8 mouse cellular contexts compared by ENCODE assay signal in genomic region chr19:32756900-32757725, GRCm38 (mm10). TPM values are rescaled to one million over a fixed set of nuclear protein-coding genes. Genes with fewer than 3 reads are reported as not detected.
DNase-seq lines count a peak whose midpoint lies in the region; ATAC-seq and TF ChIP-seq lines count a peak whose summit lies in the region.

Gene Pten, plus strand, starts transcription at chr19:32757497.

- no peaks in the 10 kb centered on the region for H3K9me3 ChIP-seq in forebrain, postnatal 0 days (ENCODE audit: low read length)
- no peaks in the 10 kb centered on the region for H3K9me3 ChIP-seq in lung, embryonic 14.5 days (ENCODE audit: low read depth, low read length)

- H3K27ac ChIP-seq in cerebellum, adult 2 months (ENCODE audit: insufficient read depth, low read length): peak within 1 kb of the TSS; percentile 86
- peak within 1 kb of the TSS; percentile 99 for H3K27ac ChIP-seq in forebrain, postnatal 0 days (ENCODE audit: low read depth, low read length)
- H3K27ac ChIP-seq in lung, embryonic 14.5 days (ENCODE audit: low read depth): peak within 1 kb of the TSS; percentile 99

- H3K27me3 ChIP-seq in cerebellum, adult 2 months (ENCODE audit: control insufficient read depth, insufficient read depth, low read length): no peaks in the 10 kb centered on the region
- no peaks in the 10 kb centered on the region for H3K27me3 ChIP-seq in forebrain, postnatal 0 days (ENCODE audit: insufficient read depth, low read length)
- no peaks in the 10 kb centered on the region for H3K27me3 ChIP-seq in lung, embryonic 14.5 days (ENCODE audit: insufficient read depth, low read length)

- no peak for TF ChIP-seq CTCF in cerebellum, adult 2 months (IDR thresholded peaks at IDR 0.05; ENCODE audit: borderline replicate concordance, insufficient read depth, low read depth, low read length)
- no peak for TF ChIP-seq CTCF in forebrain, postnatal 0 days (IDR thresholded peaks at IDR 0.05; ENCODE audit: low read depth)
- TF ChIP-seq CTCF in lung, embryonic 14.5 days (IDR thresholded peaks at IDR 0.05; ENCODE audit: low read depth): peak; percentile 1; the same call in 1 of the 2 replicates

- peak; percentile 78 for TF ChIP-seq POLR2A in cerebellum, adult 2 months (IDR thresholded peaks at IDR 0.05; ENCODE audit: borderline replicate concordance, insufficient read depth, low read length)

- peak; percentile 67 for DNase-seq in MEL-GATA-1-ER (ENCODE audit: extremely low read depth, low read depth)
- DNase-seq in cerebellum, adult 2 months: peak; percentile 97 to 98
- peak; percentile 98 for DNase-seq in forebrain, postnatal 0 days
- DNase-seq in heart, postnatal 36 days: peak; percentile 97 to 98
- peak; percentile 90 to 96 for DNase-seq in layer of hippocampus, adult 8-10 months (ENCODE audit: low spot score in 2 of 2)
- peak; percentile 97 for DNase-seq in lung, embryonic 14.5 days
- peak; percentile 95 for DNase-seq in testis, postnatal 14 days (ENCODE audit: low spot score)

- H3K9ac ChIP-seq in forebrain, postnatal 0 days: peak within 1 kb of the TSS; percentile 97
- H3K9ac ChIP-seq in lung, embryonic 14.5 days: peak within 1 kb of the TSS; percentile 97

- H3K36me3 ChIP-seq in forebrain, postnatal 0 days (ENCODE audit: insufficient read depth): no peaks in the 10 kb centered on the region
- 0 out of 2 replicates have a peak, but pooled peaks cover 3% of the 10 kb centered on the region for H3K36me3 ChIP-seq in lung, embryonic 14.5 days (ENCODE audit: insufficient read depth)

- peak within 1 kb of the TSS; percentile 84 for H3K4me2 ChIP-seq in forebrain, postnatal 0 days (ENCODE audit: low read depth)
- H3K4me2 ChIP-seq in lung, embryonic 14.5 days: peak within 1 kb of the TSS; percentile 93

- intact Hi-C loops in heart, postnatal 36 days (cut with DNase I): loop anchor here (5.0 to 10.0 kb wide), 4 partner anchors 35 to 328 kb away; no protein-coding TSS in a partner anchor

- peaks cover 6% of the 10 kb centered on the region for H3K4me1 ChIP-seq in cerebellum, adult 2 months (ENCODE audit: control insufficient read depth, insufficient read depth, low read length)
- H3K4me1 ChIP-seq in forebrain, postnatal 0 days (ENCODE audit: insufficient read depth): peaks cover 1% of the 10 kb centered on the region; the same call in 1 of the 2 replicates
- H3K4me1 ChIP-seq in lung, embryonic 14.5 days (ENCODE audit: insufficient read depth): peaks cover 4% of the 10 kb centered on the region; the same call in 1 of the 2 replicates

- peak; percentile 88 for ATAC-seq in forebrain, postnatal 0 days
- peak; percentile 88 for ATAC-seq in lung, embryonic 14.5 days (ENCODE audit: insufficient read depth)
- ATAC-seq in neutrophil, adult 5-6 weeks (ENCODE audit: extremely low read depth, insufficient number of reproducible peaks, low FRiP score, poor library complexity, severe bottlenecking): peak; percentile 51

- H3K4me3 ChIP-seq in cerebellum, adult 2 months (replicated peaks; ENCODE audit: insufficient read depth, low read depth, low read length): peak within 1 kb of the TSS; percentile 91
- peak within 1 kb of the TSS; percentile 98 for H3K4me3 ChIP-seq in forebrain, postnatal 0 days (ENCODE audit: low read depth, low read length)
- H3K4me3 ChIP-seq in lung, embryonic 14.5 days (ENCODE audit: low read depth, low read length): peak within 1 kb of the TSS; percentile 99

- under 1% methylated on average over 63 of the region's 77 CpGs for WGBS in cerebellum, adult 2 months
- 3% methylated on average over 65 of the region's 77 CpGs for WGBS in forebrain, postnatal 0 days
- WGBS in lung, embryonic 14.5 days: under 1% methylated on average over 69 of the region's 77 CpGs

RNA-seq across cellular contexts. Expression of gene Pten, which starts in this region (rescaled TPM):
- polyA plus RNA-seq in cerebellum, adult 2 months (2012; rRNA removed): 36.6 and 38.1 TPM in 2 replicates
- 105 and 122 TPM in 2 replicates for total RNA-seq in forebrain, postnatal 0 days (2014; rRNA removed)
- 10.0 and 12.3 TPM in 2 replicates for polyA plus RNA-seq in forebrain, postnatal 0 days (2015; fragmentation: Nextera tagmentation; extraction: Ambion mirVana)
- total RNA-seq in heart, postnatal 36 days (2021): 10 to 100 TPM; 60.3 to 71.1 TPM
- total RNA-seq in layer of hippocampus, adult 8-10 months (2022): 100 to 1,000 TPM; 105 to 119 (median 113) TPM
- 14.9 and 15.4 TPM in 2 replicates for polyA plus RNA-seq in lung, embryonic 14.5 days (2014; fragmentation: Nextera tagmentation; extraction: Ambion mirVana)
- 335 and 338 TPM in 2 replicates for total RNA-seq in neutrophil, adult 5-6 weeks (2017)

Comparison
In these comparisons a context has a peak if more than half of its experiments do, and no peak if none do; other contexts are left out.
1. Peak in every context shown above with its lines: DNase-seq, ATAC-seq, H3K4me3 ChIP-seq and H3K27ac ChIP-seq.